Mouse (Mus musculus): Measurements from ENCODE around the gene Ank. TPM values are rescaled to one million over a fixed set of nuclear protein-coding genes. Genes with fewer than 3 reads are reported as not detected.

The Ank gene
- polyA plus RNA-seq, 1 experiment, result 21.5 TPM

GRCm38 (mm10) chr15:27578918-27579317 is 112.4 kb downstream of the Ank start:
- TF ChIP-seq CTCF (IDR thresholded peaks at IDR 0.05; ENCODE audit: borderline replicate concordance, control insufficient read depth, extremely low read depth, insufficient read depth, low read length, poor library complexity) (no peak), POLR2A (IDR thresholded peaks at IDR 0.05; ENCODE audit: control insufficient read depth, extremely low read depth, insufficient read depth, low read length, poor library complexity) (no peak)
- no peak for DNase-seq
- Histone ChIP-seq H3K36me3 (ENCODE audit: control insufficient read depth, insufficient read depth, low read length) (no peaks in the 10 kb centered on the region), H3K4me1 (replicated peaks; ENCODE audit: control insufficient read depth, insufficient read depth, low read length) (peaks cover 14% of the 10 kb centered on the region; the same call in 1 of the 2 replicates), H3K27ac (ENCODE audit: control insufficient read depth, insufficient read depth, low read length) (no peak overlapping the region), H3K27me3 (ENCODE audit: control insufficient read depth, insufficient read depth, low read length) (no peaks in the 10 kb centered on the region), H3K4me3 (ENCODE audit: control insufficient read depth, insufficient read depth, low read length) (no peak overlapping the region)
- WGBS, result 41% methylated on average over 6 of the region's 6 CpGs

GRCm38 (mm10) chr15:27579853-27580252 is 113.4 kb downstream of the Ank start:
- Histone ChIP-seq H3K27ac (ENCODE audit: control insufficient read depth, insufficient read depth, low read length) (no peak overlapping the region), H3K27me3 (ENCODE audit: control insufficient read depth, insufficient read depth, low read length) (no peaks in the 10 kb centered on the region), H3K36me3 (ENCODE audit: control insufficient read depth, insufficient read depth, low read length) (no peaks in the 10 kb centered on the region), H3K4me3 (ENCODE audit: control insufficient read depth, insufficient read depth, low read length) (no peak overlapping the region), H3K4me1 (replicated peaks; ENCODE audit: control insufficient read depth, insufficient read depth, low read length) (peaks cover 12% of the 10 kb centered on the region; the same call in 1 of the 2 replicates)
- 88% methylated on average over 2 of the region's 2 CpGs for WGBS
- no peak for DNase-seq
- TF ChIP-seq CTCF (IDR thresholded peaks at IDR 0.05; ENCODE audit: borderline replicate concordance, control insufficient read depth, extremely low read depth, insufficient read depth, low read length, poor library complexity), result no peak
- no peak for TF ChIP-seq POLR2A (IDR thresholded peaks at IDR 0.05; ENCODE audit: control insufficient read depth, extremely low read depth, insufficient read depth, low read length, poor library complexity)

- Histone ChIP-seq H3K4me1 (replicated peaks; ENCODE audit: control insufficient read depth, insufficient read depth, low read length) (peaks cover 12% of the 10 kb centered on the region; the same call in 1 of the 2 replicates), H3K27me3 (ENCODE audit: control insufficient read depth, insufficient read depth, low read length) (no peaks in the 10 kb centered on the region), H3K27ac (ENCODE audit: control insufficient read depth, insufficient read depth, low read length) (no peak overlapping the region), H3K36me3 (ENCODE audit: control insufficient read depth, insufficient read depth, low read length) (no peaks in the 10 kb centered on the region), H3K4me3 (ENCODE audit: control insufficient read depth, insufficient read depth, low read length) (no peak overlapping the region)
- 95% methylated on average over 2 of the region's 2 CpGs for WGBS
- TF ChIP-seq CTCF (IDR thresholded peaks at IDR 0.05; ENCODE audit: borderline replicate concordance, control insufficient read depth, extremely low read depth, insufficient read depth, low read length, poor library complexity), result no peak
- TF ChIP-seq POLR2A (IDR thresholded peaks at IDR 0.05; ENCODE audit: control insufficient read depth, extremely low read depth, insufficient read depth, low read length, poor library complexity), result no peak
- no peak for DNase-seq
These were observed 114.3 kb downstream of the Ank start for GRCm38 (mm10) chr15:27580771-27581170.

- TF ChIP-seq CTCF (IDR thresholded peaks at IDR 0.05; ENCODE audit: borderline replicate concordance, control insufficient read depth, extremely low read depth, insufficient read depth, low read length, poor library complexity), result no peak
- no peak for TF ChIP-seq POLR2A (IDR thresholded peaks at IDR 0.05; ENCODE audit: control insufficient read depth, extremely low read depth, insufficient read depth, low read length, poor library complexity)
- Histone ChIP-seq H3K27me3 (ENCODE audit: control insufficient read depth, insufficient read depth, low read length) (no peaks in the 10 kb centered on the region), H3K36me3 (ENCODE audit: control insufficient read depth, insufficient read depth, low read length) (no peaks in the 10 kb centered on the region), H3K27ac (ENCODE audit: control insufficient read depth, insufficient read depth, low read length) (no peak overlapping the region), H3K4me3 (ENCODE audit: control insufficient read depth, insufficient read depth, low read length) (no peak overlapping the region), H3K4me1 (replicated peaks; ENCODE audit: control insufficient read depth, insufficient read depth, low read length) (peaks cover 12% of the 10 kb centered on the region; the same call in 1 of the 2 replicates)
- over 99% methylated on average over 3 of the region's 3 CpGs for WGBS
- no peak for DNase-seq
These were observed 115.2 kb downstream of the Ank start for GRCm38 (mm10) chr15:27581640-27582039.

- no peak for TF ChIP-seq POLR2A (IDR thresholded peaks at IDR 0.05; ENCODE audit: control insufficient read depth, extremely low read depth, insufficient read depth, low read length, poor library complexity)
- no peak for TF ChIP-seq CTCF (IDR thresholded peaks at IDR 0.05; ENCODE audit: borderline replicate concordance, control insufficient read depth, extremely low read depth, insufficient read depth, low read length, poor library complexity)
- DNase-seq, result peak; percentile 45
- H3K36me3 ChIP-seq (ENCODE audit: control insufficient read depth, insufficient read depth, low read length), result no peaks in the 10 kb centered on the region
- WGBS, result 96% methylated on average over 3 of the region's 3 CpGs
- H3K4me1 ChIP-seq (replicated peaks; ENCODE audit: control insufficient read depth, insufficient read depth, low read length), result peaks cover 12% of the 10 kb centered on the region; the same call in 1 of the 2 replicates
- no peaks in the 10 kb centered on the region for H3K27me3 ChIP-seq (ENCODE audit: control insufficient read depth, insufficient read depth, low read length)
- H3K4me3 ChIP-seq (ENCODE audit: control insufficient read depth, insufficient read depth, low read length), result no peak overlapping the region
- no peak overlapping the region for H3K27ac ChIP-seq (ENCODE audit: control insufficient read depth, insufficient read depth, low read length)
These were observed 116.0 kb downstream of the Ank start for GRCm38 (mm10) chr15:27582428-27582827.

- no peaks in the 10 kb centered on the region for H3K27me3 ChIP-seq (ENCODE audit: control insufficient read depth, insufficient read depth, low read length)
- H3K27ac ChIP-seq (ENCODE audit: control insufficient read depth, insufficient read depth, low read length), result no peak overlapping the region
- no peaks in the 10 kb centered on the region for H3K36me3 ChIP-seq (ENCODE audit: control insufficient read depth, insufficient read depth, low read length)
- 89% methylated on average over 4 of the region's 4 CpGs for WGBS
- peak; percentile 40 for DNase-seq
- H3K4me1 ChIP-seq (replicated peaks; ENCODE audit: control insufficient read depth, insufficient read depth, low read length), result peaks cover 8% of the 10 kb centered on the region; the same call in 1 of the 2 replicates
- H3K4me3 ChIP-seq (ENCODE audit: control insufficient read depth, insufficient read depth, low read length), result no peak overlapping the region
- no peak for TF ChIP-seq CTCF (IDR thresholded peaks at IDR 0.05; ENCODE audit: borderline replicate concordance, control insufficient read depth, extremely low read depth, insufficient read depth, low read length, poor library complexity)
- no peak for TF ChIP-seq POLR2A (IDR thresholded peaks at IDR 0.05; ENCODE audit: control insufficient read depth, extremely low read depth, insufficient read depth, low read length, poor library complexity)
These were observed 116.6 kb downstream of the Ank start for GRCm38 (mm10) chr15:27583042-27583441.

- Histone ChIP-seq H3K36me3 (ENCODE audit: control insufficient read depth, insufficient read depth, low read length) (no peaks in the 10 kb centered on the region), H3K27ac (ENCODE audit: control insufficient read depth, insufficient read depth, low read length) (no peak overlapping the region), H3K4me1 (replicated peaks; ENCODE audit: control insufficient read depth, insufficient read depth, low read length) (peaks cover 6% of the 10 kb centered on the region; the same call in 1 of the 2 replicates), H3K4me3 (ENCODE audit: control insufficient read depth, insufficient read depth, low read length) (no peak overlapping the region), H3K27me3 (ENCODE audit: control insufficient read depth, insufficient read depth, low read length) (no peaks in the 10 kb centered on the region)
- 98% methylated on average over 6 of the region's 6 CpGs for WGBS
- no peak for TF ChIP-seq CTCF (IDR thresholded peaks at IDR 0.05; ENCODE audit: borderline replicate concordance, control insufficient read depth, extremely low read depth, insufficient read depth, low read length, poor library complexity)
- no peak for DNase-seq
These were observed 117.1 kb downstream of the Ank start for GRCm38 (mm10) chr15:27583620-27584019.
